Mouse (Mus musculus) embryo, embryonic 11.5 days (tissue): ENCODE measurements around the gene Tmem106a.
A peak's percentile ranks its signal among the peaks of the same experiment; 100 is the strongest.
"Not testable (repeated sequence)": the region's sequence is repeated elsewhere in the genome, so short reads cannot be mapped to it uniquely, and the experiment has no call there.

ENCODE experiments used
- DNase-seq: peaks from one replicate; pipeline ENCODE4 v3.0.0-alpha.2; 2012; ENCODE audit warnings: low read depth, low spot score

Gene Tmem106a

GRCm38 (mm10) chr11:101582054-101583035 lies at the start of gene Tmem106a:
Gene Tmem106a, plus strand, starts transcription at chr11:101582242.
- DNase-seq, result peak; percentile 51

- no peak for DNase-seq
Measured at GRCm38 (mm10) chr11:101543533-101543932, 38.5 kb upstream of the Tmem106a start.

DNA sequence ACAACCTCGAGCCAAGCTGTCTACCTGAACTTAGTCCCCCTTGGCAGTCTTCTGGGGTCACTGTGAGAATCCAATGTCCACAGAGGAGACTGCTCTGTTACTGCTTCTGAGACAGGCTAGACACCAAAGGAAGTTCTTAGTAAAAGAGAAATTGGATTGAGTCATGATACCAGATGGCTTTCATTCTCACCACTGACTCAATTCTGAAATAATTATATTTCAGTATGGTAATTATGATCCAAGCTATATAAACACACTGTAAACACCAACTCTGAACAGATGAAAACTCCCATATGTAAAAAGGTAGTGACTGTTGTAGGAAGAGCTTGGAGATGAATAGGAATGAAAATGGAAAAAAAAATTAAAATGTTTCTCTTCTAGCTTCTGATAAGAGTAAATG lies 37.9 kb upstream of the Tmem106a start:
- no peak for DNase-seq

GRCm38 (mm10) chr11:101548526-101548925 lies 33.5 kb upstream of the Tmem106a start:
- no peak for DNase-seq

DNA sequence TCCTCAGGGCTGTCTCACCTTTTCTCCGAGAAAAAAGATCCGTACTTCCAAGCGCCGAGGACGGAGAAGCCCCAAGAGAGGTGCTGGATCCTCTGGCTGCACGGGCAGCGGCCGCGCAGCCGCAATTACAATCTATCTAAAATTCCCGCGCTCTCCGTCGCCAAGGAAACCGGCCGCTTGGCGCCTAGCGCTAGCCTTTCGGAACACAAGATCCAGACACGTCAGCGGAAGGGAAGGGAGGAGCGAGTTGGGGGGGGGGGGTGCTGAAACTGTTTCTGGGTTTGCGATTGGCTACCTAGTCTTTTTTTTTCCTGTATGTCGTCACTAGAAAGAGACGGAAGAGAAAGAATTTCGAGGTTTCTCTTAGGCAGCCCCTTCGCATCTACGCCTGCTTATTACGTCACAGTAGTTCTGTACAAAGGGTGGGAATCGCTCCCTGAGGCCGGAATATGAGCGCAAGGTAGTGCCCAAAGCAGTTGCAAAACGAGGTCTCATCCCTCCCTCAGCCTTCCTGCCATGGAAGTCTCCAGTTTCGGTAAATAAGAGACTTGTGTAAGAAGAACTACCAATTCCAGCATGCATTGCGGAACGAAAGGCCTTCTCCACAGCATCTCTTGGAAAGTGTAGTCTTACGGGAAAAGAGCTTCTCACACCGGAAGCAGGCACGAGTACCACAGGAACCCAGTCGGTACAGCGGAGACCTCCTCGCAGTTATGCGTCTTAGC lies 30.1 kb upstream of the Tmem106a start, which contains the start of the genes Brca1 and Nbr1:
TSS of gene Brca1 (minus strand) at position 205 of the 725 bp plus-strand sequence.
TSS of gene Nbr1 (plus strand) at position 399 of the 725 bp plus-strand sequence.
- peak; percentile 98 for DNase-seq

- peak; percentile 95 for DNase-seq
Measured at GRCm38 (mm10) chr11:101552476-101553300, 29.4 kb upstream of the Tmem106a start.

DNA sequence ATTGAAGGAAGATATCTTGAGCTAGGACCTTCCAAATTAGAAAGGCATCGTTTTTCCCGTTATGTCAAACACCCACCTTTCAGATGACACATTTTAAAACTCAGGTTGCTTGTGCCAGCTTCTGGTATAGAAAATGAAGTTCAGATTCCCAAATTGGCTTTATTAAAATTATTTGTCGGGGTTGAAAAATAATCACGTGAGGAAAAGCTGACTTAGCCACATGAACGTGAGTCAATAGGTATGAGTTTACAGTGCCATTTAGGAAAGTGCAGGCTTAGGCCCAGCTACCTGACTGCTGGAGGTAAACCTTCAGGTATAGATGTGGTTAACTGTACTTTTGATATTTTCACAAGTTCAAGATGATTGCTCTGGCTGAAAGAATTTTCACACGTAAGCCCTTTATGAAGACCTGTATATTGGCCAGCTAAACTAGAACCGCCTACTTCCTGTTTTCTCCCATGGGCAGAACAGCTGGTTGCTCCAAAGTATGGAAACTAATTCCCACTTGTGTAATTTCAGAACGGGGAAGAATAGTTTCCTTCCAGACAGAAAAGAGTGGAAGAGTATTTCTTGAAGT lies 28.6 kb upstream of the Tmem106a start:
- no peak for DNase-seq

- no peak for DNase-seq
Measured at GRCm38 (mm10) chr11:101556541-101556940, 25.5 kb upstream of the Tmem106a start.

GRCm38 (mm10) chr11:101556954-101557353 lies 25.1 kb upstream of the Tmem106a start:
- no peak for DNase-seq

- DNase-seq, result peak; percentile 44
Measured at GRCm38 (mm10) chr11:101562391-101562790, 19.7 kb upstream of the Tmem106a start.

DNA sequence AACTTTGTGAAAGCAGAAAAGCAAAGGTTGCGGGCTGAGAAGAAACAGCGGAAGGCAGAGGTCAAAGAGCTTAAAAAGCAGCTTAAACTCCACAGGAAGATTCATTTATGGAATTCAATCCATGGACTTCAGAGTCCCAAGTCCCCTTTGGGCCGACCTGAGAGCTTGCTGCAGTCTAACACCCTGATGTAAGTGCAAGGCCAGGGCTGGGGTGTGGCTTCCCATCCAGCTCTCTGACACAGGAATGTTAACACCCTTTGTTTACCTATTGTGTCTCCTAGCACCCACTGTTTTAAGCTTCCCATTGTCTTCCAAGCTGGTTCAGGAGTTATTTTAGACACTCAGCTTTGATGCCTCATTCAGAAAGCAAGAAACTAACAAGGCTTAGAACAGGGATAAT lies 13.6 kb upstream of the Tmem106a start:
- no peak for DNase-seq

GRCm38 (mm10) chr11:101576116-101576515 lies 5.9 kb upstream of the Tmem106a start:
- no peak for DNase-seq

DNA sequence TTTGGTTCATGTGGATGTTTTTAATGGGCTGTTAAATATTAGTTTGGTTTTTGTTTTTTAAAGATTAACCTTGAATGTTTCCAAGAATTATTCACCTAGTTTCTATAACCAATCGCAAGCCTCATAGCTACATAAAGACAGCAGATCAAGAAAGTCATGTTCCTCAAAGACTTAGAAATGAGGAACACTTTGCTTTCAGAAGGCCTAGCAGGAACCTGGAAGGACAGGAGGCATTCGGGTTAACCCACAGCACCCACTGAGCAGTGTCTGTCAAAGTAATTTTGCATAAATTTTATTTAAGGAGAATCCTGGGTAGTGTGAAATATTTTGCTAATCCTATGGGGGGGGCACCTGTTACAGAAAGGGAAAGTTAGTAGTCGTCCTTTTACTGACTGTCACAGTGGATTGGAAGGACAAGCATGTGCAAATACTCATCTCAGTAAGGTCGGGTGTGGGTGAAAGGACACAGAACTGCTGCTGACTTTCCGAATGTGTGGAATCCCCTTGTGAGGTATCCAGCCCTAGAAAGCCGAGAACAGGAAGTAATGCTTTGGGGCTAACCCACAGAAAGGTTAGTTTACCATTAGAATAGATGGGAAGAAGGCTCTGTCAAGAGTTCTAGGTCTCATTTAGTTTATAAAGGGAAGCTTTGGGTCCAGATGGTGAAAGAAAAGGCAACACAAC lies 819 bp upstream of the Tmem106a start:
- DNase-seq, result no peak

DNA sequence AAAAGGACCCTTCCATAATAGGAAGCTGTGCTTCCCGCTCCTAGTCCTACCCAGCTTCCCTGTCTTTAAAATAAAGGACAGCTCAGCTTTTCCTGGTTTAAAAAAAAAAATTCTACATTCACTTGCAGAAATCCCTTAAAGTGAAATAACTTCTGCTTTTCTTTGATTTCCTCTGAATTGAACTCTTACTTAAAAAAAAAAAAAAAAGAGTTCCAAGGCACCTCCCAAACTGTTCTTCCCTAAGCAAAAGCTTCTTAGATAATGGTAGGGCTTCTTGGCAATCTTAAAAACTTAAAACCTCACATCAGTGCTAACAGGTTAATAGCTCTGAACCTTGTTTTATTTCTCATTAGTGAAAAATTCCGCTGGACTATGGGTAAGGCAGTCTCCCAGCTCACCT lies 1.2 kb downstream of the Tmem106a start:
- no peak for DNase-seq

DNA sequence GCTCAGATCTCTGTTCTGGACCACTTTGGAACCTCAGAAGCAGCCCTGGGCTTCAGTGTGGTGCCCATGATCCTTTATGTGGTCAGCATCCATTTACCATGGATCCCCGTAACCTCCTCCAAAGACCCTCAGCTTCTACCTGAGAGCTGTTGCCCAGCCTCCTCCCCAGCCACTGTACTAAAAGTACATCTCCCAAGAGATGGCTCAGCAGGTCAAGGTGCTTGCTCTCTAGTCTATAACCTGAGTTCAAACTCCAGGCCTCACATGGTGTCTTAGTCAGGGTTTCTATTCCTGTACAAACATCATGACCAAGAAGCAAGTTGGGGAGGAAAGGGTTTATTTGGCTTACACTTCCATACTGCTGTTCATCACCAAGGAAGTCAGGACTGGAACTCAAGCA lies 3.0 kb downstream of the Tmem106a start:
- DNase-seq, result not testable (repeated sequence)

- DNase-seq, result no peak
Measured at GRCm38 (mm10) chr11:101585805-101586204, 3.8 kb downstream of the Tmem106a start.

DNA sequence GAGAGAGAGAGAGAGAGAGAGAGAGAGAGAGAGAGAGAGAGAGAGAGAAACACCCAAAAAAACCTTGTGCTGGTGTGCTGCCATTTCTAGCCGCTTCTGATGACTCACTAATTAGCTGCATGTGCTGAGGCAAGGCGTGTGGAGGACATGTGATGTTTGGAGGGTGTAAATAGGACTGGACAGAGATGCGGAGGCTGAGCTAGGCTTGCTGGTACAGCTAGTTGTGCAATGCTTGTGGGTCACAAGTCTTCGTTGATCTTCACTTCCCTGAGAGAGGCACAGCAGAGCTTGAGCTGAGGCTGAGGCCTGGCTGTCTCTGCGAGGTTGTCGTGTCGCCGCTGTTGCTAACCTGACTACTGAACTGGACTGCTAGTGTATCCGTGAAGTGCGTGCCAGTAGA lies 5.6 kb downstream of the Tmem106a start:
- DNase-seq, result no peak

GRCm38 (mm10) chr11:101588868-101589267 lies 6.8 kb downstream of the Tmem106a start:
- DNase-seq, result no peak

- DNase-seq, result peak; percentile 23
Measured at GRCm38 (mm10) chr11:101589444-101589843, 7.4 kb downstream of the Tmem106a start.

GRCm38 (mm10) chr11:101589989-101590624 lies 8.1 kb downstream of the Tmem106a start:
- no peak for DNase-seq
